Mouse (Mus musculus) midbrain, embryonic 15.5 days (tissue): ENCODE measurements around the gene Gpat2. TPM values are rescaled to one million over a fixed set of nuclear protein-coding genes. Genes with fewer than 3 reads are reported as not detected.
A peak's percentile ranks its signal among the peaks of the same experiment; 100 is the strongest.

ENCODE experiments used
- ATAC-seq: fragments of 200-750 bp; cut with Nextera tagmentation; replicated peaks from 2 replicates; pipeline ENCODE4 v1.8.0; 2017; ENCODE audit warnings: moderate TSS enrichment
- H3K27ac ChIP-seq: fragments of 300-500 bp; sonication (generic); 2 replicates; pipeline ENCODE4 v1.5.1; 2015; ENCODE audit warnings: mild to moderate bottlenecking, inconsistent platforms
- H3K27me3 ChIP-seq: fragments of 300-500 bp; sonication (generic); replicated peaks from 2 replicates; pipeline ENCODE4 v1.6.1; 2015; ENCODE audit warnings: inconsistent platforms
- H3K36me3 ChIP-seq: fragments of 300-500 bp; sonication (generic); replicated peaks from 2 replicates; pipeline ENCODE4 v1.6.1; 2015; ENCODE audit warnings: inconsistent platforms
- H3K4me1 ChIP-seq: fragments of 300-500 bp; sonication (generic); 2 replicates; pipeline ENCODE4 v1.6.1; 2015; ENCODE audit warnings: inconsistent platforms
- H3K4me2 ChIP-seq: fragments of 300-500 bp; sonication (generic); 2 replicates; pipeline ENCODE4 v1.6.1; 2015; ENCODE audit warnings: inconsistent platforms, mild to moderate bottlenecking, moderate library complexity
- H3K4me3 ChIP-seq: fragments of 300-500 bp; sonication (generic); 2 replicates; pipeline ENCODE4 v1.5.1; 2015; ENCODE audit warnings: mild to moderate bottlenecking, inconsistent platforms
- H3K9ac ChIP-seq: fragments of 300-500 bp; sonication (generic); 2 replicates; pipeline ENCODE4 v1.6.1; 2015; ENCODE audit warnings: mild to moderate bottlenecking, inconsistent platforms
- H3K9me3 ChIP-seq: fragments of 300-500 bp; sonication (generic); 2 replicates; pipeline ENCODE4 v1.6.1; 2016; ENCODE audit warnings: inconsistent platforms
- WGBS: fragments of 180-500 bp; shearing (Covaris S2); methylation state at CpG from one replicate; pipeline ENCODE4 v1.1.7; 2015; ENCODE audit warnings: mixed read lengths; 5-methylcytosine and 5-hydroxymethylcytosine counted together
- polyA plus RNA-seq: library from polyadenylated mRNA; unstranded; fragments of >200 nt; fragmentation: Nextera tagmentation; extraction: Ambion mirVana; gene quantifications from 2 replicates; pipeline ENCODE4 v1.2.1, GENCODE M21; 2015

The Gpat2 gene
- polyA plus RNA-seq, 1 experiment from 2014 or later, result 0.21 TPM

GRCm38 (mm10) chr2:127481841-127482532 is 57.0 kb downstream of the Gpat2 start:
- H3K4me2 ChIP-seq, result peak overlapping the region; percentile 47
- no peaks in the 10 kb centered on the region for H3K9me3 ChIP-seq
- peaks cover 68% of the 10 kb centered on the region for H3K27me3 ChIP-seq
- H3K36me3 ChIP-seq, result no peaks in the 10 kb centered on the region
- H3K4me3 ChIP-seq, result peak overlapping the region; percentile 23
- ATAC-seq, result no peak
- WGBS, result under 1% methylated on average over 59 of the region's 59 CpGs
- H3K9ac ChIP-seq, result no peak overlapping the region
- peaks cover 31% of the 10 kb centered on the region for H3K4me1 ChIP-seq
- H3K27ac ChIP-seq, result no peak overlapping the region

GRCm38 (mm10) chr2:127482533-127482911 is 57.5 kb downstream of the Gpat2 start:
- under 1% methylated on average over 21 of the region's 21 CpGs for WGBS
- Histone ChIP-seq H3K27me3 (peaks cover 68% of the 10 kb centered on the region), H3K4me3 (peak overlapping the region; percentile 23), H3K4me1 (peaks cover 31% of the 10 kb centered on the region), H3K9me3 (no peaks in the 10 kb centered on the region), H3K4me2 (peak overlapping the region; percentile 47), H3K27ac (no peak overlapping the region), H3K36me3 (no peaks in the 10 kb centered on the region), H3K9ac (no peak overlapping the region)
- 0 out of 2 replicates have a peak, but pooled peaks have one; percentile 8 for ATAC-seq

- no peak overlapping the region for H3K27ac ChIP-seq
- H3K4me1 ChIP-seq, result peaks cover 31% of the 10 kb centered on the region
- WGBS, result 2% methylated on average over 18 of the region's 21 CpGs
- peak overlapping the region; percentile 47 for H3K4me2 ChIP-seq
- H3K9me3 ChIP-seq, result no peaks in the 10 kb centered on the region
- H3K9ac ChIP-seq, result no peak overlapping the region
- H3K27me3 ChIP-seq, result peaks cover 68% of the 10 kb centered on the region
- H3K4me3 ChIP-seq, result peak overlapping the region; percentile 23; the same call in 1 of the 2 replicates
- H3K36me3 ChIP-seq, result no peaks in the 10 kb centered on the region
- no peak for ATAC-seq
These were observed 58.0 kb downstream of the Gpat2 start for GRCm38 (mm10) chr2:127483001-127483400.

GRCm38 (mm10) chr2:127484476-127485170 is 59.6 kb downstream of the Gpat2 start:
- no peaks in the 10 kb centered on the region for H3K36me3 ChIP-seq
- WGBS, result 8% methylated on average over 19 of the region's 19 CpGs
- ATAC-seq, result peak; percentile 61
- H3K27ac ChIP-seq, result no peak overlapping the region
- no peak overlapping the region for H3K9ac ChIP-seq
- peak overlapping the region; percentile 44 for H3K4me2 ChIP-seq
- peak overlapping the region; percentile 12 for H3K4me3 ChIP-seq
- peaks cover 31% of the 10 kb centered on the region for H3K4me1 ChIP-seq
- H3K9me3 ChIP-seq, result no peaks in the 10 kb centered on the region
- H3K27me3 ChIP-seq, result peaks cover 62% of the 10 kb centered on the region

Other genes starting within 250 kb of the Gpat2 start
- 1.0 TPM in 2 replicates for gene 1810024B03Rik, start 216.9 kb upstream of the Gpat2 start, polyA plus RNA-seq
- 58.1 and 58.8 TPM in 2 replicates for gene Snrnp200, start 216.8 kb upstream of the Gpat2 start, polyA plus RNA-seq
- gene Ciao1, start 177.4 kb upstream of the Gpat2 start, polyA plus RNA-seq, result 56.9 and 62.6 TPM in 2 replicates
- 55.2 and 57.2 TPM in 2 replicates for gene Tmem127, start 177.3 kb upstream of the Gpat2 start, polyA plus RNA-seq
- gene Stard7, start 155.0 kb upstream of the Gpat2 start, polyA plus RNA-seq, result 90.8 and 94.4 TPM in 2 replicates
- 11.0 TPM in 2 replicates for gene Dusp2, start 89.0 kb upstream of the Gpat2 start, polyA plus RNA-seq
- not detected in 2 replicates for gene Astl, start 86.6 kb upstream of the Gpat2 start, polyA plus RNA-seq
- 0.19 and 0.34 TPM in 2 replicates for gene Adra2b, start 62.0 kb upstream of the Gpat2 start, polyA plus RNA-seq
- gene Fahd2a, start 19.4 kb downstream of the Gpat2 start, polyA plus RNA-seq, result 31.8 and 35.8 TPM in 2 replicates
- gene Kcnip3, start 96.9 kb downstream of the Gpat2 start, polyA plus RNA-seq, result 8.9 and 10.0 TPM in 2 replicates
- 0.06 and 0.14 TPM in 2 replicates for gene Prom2, start 116.3 kb downstream of the Gpat2 start, polyA plus RNA-seq
- 8.0 and 8.4 TPM in 2 replicates for gene Zfp661, start 161.9 kb downstream of the Gpat2 start, polyA plus RNA-seq
- 145 and 151 TPM in 2 replicates for gene Mrps5, start 162.0 kb downstream of the Gpat2 start, polyA plus RNA-seq
- gene Mal, start 231.5 kb downstream of the Gpat2 start, polyA plus RNA-seq, result 1.5 and 2.7 TPM in 2 replicates